Mouse (Mus musculus): Measurements from ENCODE around the gene Smtnl2.
A peak's percentile ranks its signal among the peaks of the same experiment; 100 is the strongest.
"Not testable (repeated sequence)": the region's sequence is repeated elsewhere in the genome, so short reads cannot be mapped to it uniquely, and the experiment has no call there.

The Smtnl2 gene

GRCm38 (mm10) chr11:72411093-72411921 lies at the start of gene Smtnl2:
TSS of gene Smtnl2 (minus strand) at chr11:72411713.
- DNase-seq, result peak in 1 of 2 experiments; percentile 50

- DNase-seq, result no peak
These were observed 47.0 kb upstream of the Smtnl2 start for GRCm38 (mm10) chr11:72458502-72458901.

GRCm38 (mm10) chr11:72457995-72458496 lies 46.5 kb upstream of the Smtnl2 start:
- no peak for DNase-seq

DNA sequence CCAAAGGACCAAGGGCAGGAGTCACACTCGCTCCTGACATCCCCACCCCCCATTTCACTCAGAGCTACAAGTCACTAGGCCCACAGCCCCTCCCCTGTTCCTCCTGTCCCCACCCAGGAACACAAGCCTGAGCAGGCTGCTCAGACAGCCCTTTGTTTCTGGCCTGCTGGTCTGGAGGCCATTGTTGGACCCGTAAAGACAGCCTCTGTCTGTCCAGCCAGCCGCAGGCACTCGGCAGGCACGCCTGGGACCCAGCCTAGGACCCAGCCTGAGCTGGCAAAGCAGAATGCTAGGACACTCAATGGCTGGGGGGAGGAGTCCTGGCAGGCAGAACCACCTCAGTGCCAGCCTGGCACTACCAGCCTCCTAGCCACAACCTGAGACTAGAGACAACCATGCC lies 44.2 kb upstream of the Smtnl2 start:
- peak in 1 of 2 experiments; percentile 43 for DNase-seq

DNA sequence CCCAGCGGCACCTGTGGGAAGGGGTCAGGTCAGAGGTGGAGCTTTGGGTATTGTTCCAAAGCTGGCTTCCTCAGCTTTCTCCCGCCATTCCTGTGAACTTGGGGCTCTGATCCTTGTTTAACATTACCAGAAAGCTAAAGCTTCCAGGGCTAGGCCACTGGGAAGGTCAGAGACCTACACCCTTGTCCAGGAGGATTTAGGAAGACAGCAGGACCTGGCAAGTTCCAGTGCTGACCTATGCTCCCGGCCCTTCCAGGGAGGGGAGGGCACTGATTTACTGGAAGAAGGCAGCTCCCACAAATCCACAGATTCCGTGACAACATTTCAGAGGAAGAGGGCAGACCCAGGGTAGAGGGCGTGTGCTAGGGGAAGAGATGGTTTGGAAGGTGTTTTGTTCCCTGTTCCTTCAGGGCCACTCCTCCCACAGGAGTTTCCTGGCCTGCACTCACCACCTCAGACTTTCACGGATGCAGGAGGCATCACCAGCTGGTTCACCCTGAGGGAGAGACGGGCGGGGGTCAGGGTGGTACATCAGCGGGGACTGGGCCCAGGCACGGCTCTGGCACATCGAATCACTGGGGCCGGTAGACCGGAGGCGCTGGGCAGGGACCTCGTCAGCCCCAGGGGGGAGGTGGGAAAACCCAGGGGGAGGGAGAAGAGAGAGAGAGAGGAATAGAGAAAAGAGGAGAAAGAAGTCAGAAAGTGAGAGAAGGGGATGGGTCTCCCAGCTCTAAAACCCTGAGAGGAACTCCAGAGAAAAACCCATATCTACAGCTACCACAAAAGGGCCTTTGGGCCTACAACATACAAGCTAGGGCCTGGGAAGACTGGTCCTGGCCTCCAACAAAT lies 41.8 kb upstream of the Smtnl2 start:
- DNase-seq, result no peak

DNA sequence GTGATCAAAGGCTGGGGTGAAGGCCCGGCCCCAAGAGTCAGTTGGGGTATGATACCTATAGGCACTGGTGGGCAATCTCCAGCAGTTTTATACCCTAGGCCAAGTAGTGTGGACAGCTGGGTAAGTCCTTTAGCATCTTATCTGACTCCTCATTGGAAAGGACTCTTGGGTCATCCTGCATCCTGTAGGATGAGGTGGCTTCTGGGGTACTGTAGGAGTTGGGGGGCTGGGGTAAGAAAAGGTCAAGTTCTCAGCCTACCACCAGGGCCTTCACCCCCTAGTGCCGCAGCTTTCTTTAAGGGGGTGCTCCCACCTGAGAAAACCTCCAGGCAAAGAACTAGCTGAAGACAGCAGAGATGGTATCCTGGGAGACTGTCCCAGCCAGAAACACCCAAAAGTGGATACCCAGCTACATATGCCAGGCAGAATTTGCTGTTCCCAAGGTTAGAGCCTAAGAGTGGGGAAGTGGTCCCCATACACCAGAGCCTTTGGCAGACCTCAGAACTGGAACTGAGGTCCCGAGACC lies 40.7 kb upstream of the Smtnl2 start:
- DNase-seq, result no peak

DNA sequence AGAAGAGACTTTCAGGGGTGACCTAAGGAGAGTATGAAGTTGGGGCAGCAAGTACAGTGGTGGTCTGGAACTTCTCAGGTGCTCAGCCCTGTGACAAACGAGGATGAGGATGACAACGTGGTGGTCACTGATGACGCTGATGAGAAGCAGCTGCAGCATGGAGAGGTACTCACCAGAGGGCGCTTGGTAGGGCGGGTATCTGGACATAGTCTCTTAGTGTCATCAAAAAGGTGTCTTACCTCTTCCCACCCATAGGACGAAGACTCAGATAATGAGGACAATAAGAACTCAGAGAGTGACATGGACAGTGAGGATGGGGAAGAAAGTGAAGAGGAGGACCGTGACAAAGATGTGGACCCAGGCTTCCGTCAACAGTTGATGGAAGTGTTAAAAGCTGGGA lies 36.0 kb upstream of the Smtnl2 start:
- no peak for DNase-seq

DNA sequence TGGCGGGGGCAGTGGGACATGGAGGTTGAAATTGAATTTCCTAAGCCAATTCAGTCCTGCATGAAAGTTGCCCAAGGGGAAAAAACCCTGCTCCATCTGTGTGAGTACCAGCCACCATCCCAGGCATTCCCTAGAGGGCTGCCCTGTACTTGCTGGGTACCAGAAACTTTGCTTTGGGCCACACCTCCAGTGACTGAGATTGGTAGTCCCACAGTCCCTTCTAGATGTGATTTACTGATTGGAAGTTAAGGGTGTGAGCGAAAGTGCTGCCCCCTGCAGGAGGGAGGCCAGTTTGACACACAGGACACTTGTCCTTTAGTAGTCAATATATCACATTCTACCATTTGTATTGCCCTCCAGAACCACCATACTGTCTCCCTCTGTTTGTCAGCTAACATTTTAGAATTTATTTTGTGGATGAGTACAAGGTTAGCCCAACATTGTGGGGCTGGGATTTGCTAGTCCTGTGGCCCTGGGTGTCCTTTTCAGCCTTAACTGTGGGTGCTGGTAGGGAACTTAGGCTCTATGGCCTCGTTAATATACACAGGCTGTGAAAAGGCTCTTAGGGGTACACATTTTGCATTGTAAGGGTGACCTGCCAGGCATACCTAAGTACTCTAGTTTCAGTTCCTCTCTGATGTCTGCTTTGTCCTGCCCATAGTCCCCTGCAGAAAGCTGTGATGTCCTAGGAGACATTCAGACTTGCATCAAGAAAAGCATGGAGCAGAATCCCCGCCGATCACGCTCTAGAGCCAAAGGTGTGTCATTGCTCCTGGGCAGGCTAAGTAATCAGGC lies 35.0 kb upstream of the Smtnl2 start:
- peak in 1 of 2 experiments; percentile 57 for DNase-seq

DNA sequence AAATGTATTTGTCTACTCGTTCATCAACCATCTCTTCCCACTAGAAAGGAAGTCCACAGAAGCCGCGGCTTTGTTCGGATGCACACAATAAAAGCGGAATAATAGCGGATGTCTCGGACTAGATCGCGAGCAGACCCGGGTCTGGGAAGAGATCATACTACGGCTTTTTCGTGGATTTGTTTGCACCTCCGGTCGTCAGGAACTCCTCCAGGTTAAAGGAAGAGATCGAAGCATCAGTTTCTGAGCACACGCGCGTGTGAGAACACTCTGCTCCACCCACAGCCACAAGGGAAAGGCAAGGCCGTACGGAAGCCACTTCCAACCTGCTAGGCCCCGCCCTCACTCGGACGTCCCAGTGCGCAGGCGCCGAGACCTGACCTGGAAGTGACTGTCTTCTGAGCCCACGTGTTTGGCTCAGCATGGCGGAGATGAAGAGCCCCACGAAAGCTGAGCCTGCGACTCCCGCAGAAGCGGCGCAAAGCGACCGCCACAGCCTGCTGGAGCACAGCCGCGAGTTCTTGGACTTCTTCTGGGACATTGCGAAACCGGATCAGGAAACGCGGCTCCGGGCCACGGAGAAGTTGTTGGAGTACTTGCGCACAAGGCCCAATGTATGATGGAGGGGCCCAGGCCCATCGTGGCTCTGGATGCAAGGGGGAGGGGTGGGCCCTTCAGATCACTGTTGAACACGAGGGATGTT lies 29.6 kb upstream of the Smtnl2 start, which contains the start of gene Mybbp1a:
TSS of gene Mybbp1a (plus strand) at position 391 of the 700 bp plus-strand sequence.
- DNase-seq, result peak; percentile 98 to 99

- DNase-seq, result peak in 1 of 2 experiments; percentile 15
These were observed 29.1 kb upstream of the Smtnl2 start for GRCm38 (mm10) chr11:72440597-72440964.

DNA sequence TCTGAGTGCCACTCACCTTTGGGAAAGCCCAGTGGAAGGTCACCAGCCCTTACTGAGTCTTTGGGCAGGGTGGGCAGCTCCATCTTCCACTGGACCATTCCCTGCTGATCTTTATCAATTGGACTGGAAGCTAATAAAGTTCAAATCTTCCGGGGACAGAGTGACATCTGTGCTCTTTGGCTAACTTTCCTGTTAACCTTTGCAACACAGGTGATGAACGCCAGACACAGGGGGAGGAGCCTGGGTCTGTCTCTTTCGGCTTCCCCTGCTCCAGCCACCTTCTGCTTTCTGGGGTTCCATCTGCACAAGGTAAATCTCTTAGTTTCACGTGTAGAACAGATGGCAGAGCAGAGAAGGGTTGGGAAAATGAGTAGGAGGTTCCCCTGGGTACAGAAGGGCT lies 26.9 kb upstream of the Smtnl2 start:
- DNase-seq, result no peak

DNA sequence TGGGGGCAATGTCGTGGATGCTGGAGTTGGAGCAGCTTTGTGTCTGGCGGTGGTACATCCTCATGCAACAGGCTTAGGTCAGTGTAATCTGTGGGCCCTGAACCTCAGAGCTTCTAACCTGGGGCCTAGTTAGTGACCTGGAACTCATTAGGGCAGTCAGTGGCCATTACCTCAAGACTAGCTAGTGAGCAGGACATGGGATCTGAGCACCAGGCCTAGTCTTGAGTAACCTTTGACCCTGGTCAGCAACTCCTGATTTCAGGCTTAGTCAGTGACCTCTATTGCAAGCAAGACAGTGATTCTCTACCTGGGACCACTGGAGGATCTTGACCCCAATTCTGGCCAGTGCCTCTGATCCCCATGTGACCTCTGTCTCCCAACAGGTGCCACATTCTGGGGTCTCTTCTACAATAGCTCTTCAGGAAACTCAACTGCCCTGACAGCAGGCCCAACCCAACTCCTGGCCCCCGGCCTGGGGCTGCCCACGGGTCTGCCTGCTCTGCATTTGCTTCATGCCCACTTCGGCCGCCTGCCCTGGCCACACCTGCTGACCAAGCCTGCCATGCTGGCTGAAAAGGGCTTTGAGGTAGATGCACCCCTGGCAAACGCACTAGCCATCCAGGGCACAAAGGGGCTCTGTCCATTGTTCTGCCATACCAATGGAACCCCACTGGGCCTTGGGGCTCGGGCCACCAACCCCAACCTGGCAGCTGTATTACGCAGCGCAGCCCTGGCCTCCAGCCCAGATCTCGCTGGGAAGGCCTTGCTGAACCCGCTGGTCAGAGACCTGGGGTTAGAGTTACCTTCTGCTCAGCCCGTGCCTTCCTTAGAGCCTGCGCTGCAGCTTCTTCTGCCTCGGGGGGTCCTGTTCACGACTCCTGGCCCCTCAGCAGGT lies 25.5 kb upstream of the Smtnl2 start:
- DNase-seq, result peak in 1 of 2 experiments; percentile 39

- peak in 1 of 2 experiments; percentile 38 for DNase-seq
These were observed 24.8 kb upstream of the Smtnl2 start for GRCm38 (mm10) chr11:72436271-72436670.

- no peak for DNase-seq
These were observed 24.2 kb upstream of the Smtnl2 start for GRCm38 (mm10) chr11:72435694-72436045.

GRCm38 (mm10) chr11:72434963-72435693 lies 23.6 kb upstream of the Smtnl2 start, which contains the start of gene Ggt6:
TSS of gene Ggt6 (plus strand) at chr11:72435526.
- no peak for DNase-seq

GRCm38 (mm10) chr11:72430311-72431068 lies 19.0 kb upstream of the Smtnl2 start:
- DNase-seq, result not testable (repeated sequence)

DNA sequence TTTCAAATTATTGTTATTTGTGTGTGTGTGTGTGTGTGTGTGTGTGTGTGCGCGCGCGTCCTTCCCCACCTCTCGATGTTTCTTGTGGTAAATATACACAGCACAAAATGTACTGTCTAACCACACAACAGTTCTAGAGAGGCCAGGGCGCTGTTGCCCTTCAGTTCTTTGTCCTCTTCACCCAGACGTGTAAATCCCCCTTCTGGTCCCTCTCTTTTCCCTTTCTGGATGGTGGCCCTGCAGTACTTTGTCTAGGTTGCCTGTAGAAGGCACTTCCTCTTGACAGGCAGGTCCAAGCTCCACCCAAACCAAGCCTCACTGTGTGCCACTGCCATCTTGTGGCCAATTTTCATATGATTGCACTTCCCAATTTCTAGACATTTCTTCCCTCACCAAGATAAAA lies 17.8 kb upstream of the Smtnl2 start:
- peak; percentile 64 to 77 for DNase-seq

GRCm38 (mm10) chr11:72428694-72429093 lies 17.2 kb upstream of the Smtnl2 start:
- DNase-seq, result peak; percentile 47 to 79

DNA sequence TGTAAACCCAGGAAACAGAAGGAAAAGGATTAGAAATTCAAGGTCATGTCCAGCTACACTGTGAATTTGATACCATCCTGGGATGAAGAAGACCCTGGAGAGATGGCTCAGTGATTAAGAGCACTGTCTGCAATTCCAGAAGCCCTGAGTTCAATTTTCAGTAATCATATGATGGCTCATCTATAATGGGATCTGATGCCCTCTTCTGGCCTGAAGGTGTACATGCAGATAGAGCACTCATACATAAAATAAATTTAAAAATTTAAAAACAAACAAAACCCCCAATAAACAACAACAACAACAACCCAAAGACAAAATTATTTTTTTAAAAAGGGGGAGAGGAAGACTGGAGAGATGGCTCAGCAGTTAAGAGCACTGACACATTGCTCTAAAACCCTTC lies 15.4 kb upstream of the Smtnl2 start:
- DNase-seq, result no peak
